Mouse (Mus musculus) hindbrain, embryonic 14.5 days (tissue): ENCODE data around the gene Epm2aip1. TPM values are rescaled to one million over a fixed set of nuclear protein-coding genes. Genes with fewer than 3 reads are reported as not detected.
A peak's percentile ranks its signal among the peaks of the same experiment; 100 is the strongest.

ENCODE experiments used
- ATAC-seq: fragments of 200-750 bp; cut with Nextera tagmentation; 2 replicates; pipeline ENCODE4 v1.8.0; 2017; ENCODE audit warnings: moderate number of reproducible peaks, mild to moderate bottlenecking, moderate TSS enrichment, moderate library complexity; ENCODE audit not compliant: low FRiP score
- DNase-seq: peaks from one replicate; pipeline ENCODE4 v3.0.0-alpha.2; 2015; ENCODE audit warnings: low spot score
- H3K27ac ChIP-seq: fragments of 300-500 bp; sonication (generic); 2 replicates; pipeline ENCODE4 v1.5.1; 2014; ENCODE audit warnings: mild to moderate bottlenecking, moderate library complexity
- H3K27me3 ChIP-seq: fragments of 300-500 bp; sonication (generic); 2 replicates; pipeline ENCODE4 v1.6.1; 2014; ENCODE audit warnings: mild to moderate bottlenecking, low read length, mixed read lengths; ENCODE audit not compliant: control insufficient read depth, insufficient read depth
- H3K36me3 ChIP-seq: fragments of 300-500 bp; sonication (generic); replicated peaks from 2 replicates; pipeline ENCODE4 v1.6.1; 2014; ENCODE audit not compliant: control insufficient read depth, insufficient read depth
- H3K4me1 ChIP-seq: fragments of 300-500 bp; sonication (generic); replicated peaks from 2 replicates; pipeline ENCODE4 v1.6.1; 2014; ENCODE audit warnings: antibody characterized with exemption, low read length, mixed read lengths; ENCODE audit not compliant: control insufficient read depth, insufficient read depth
- H3K4me2 ChIP-seq: fragments of 300-500 bp; sonication (generic); replicated peaks from 2 replicates; pipeline ENCODE4 v1.6.1; 2014; ENCODE audit warnings: mild to moderate bottlenecking, moderate library complexity
- H3K4me3 ChIP-seq: fragments of 300-500 bp; sonication (generic); replicated peaks from 2 replicates; pipeline ENCODE4 v1.5.1; 2014; ENCODE audit warnings: mild to moderate bottlenecking, low read length
- H3K9ac ChIP-seq: fragments of 300-500 bp; sonication (generic); 2 replicates; pipeline ENCODE4 v1.6.1; 2014
- H3K9me3 ChIP-seq: fragments of 300-500 bp; sonication (generic); 2 replicates; pipeline ENCODE4 v1.6.1; 2016; ENCODE audit warnings: low read length; ENCODE audit not compliant: control insufficient read depth
- WGBS: fragments of 180-500 bp; shearing (Covaris S2); extraction: QIAGEN DNeasy Blood & Tissue Kit; methylation state at CpG from one replicate; pipeline ENCODE4 v1.1.7; 2014; 5-methylcytosine and 5-hydroxymethylcytosine counted together
- polyA plus RNA-seq: library from polyadenylated mRNA; unstranded; fragments of >200 nt; fragmentation: Nextera tagmentation; extraction: Ambion mirVana; gene quantifications from 2 replicates; pipeline ENCODE4 v1.2.1, GENCODE M21; 2014

The Epm2aip1 gene
- polyA plus RNA-seq, 1 experiment from 2014 or later: 81.3 TPM

- H3K9me3 ChIP-seq: peaks cover 17% of the 10 kb centered on the region
- peak; percentile 36 for DNase-seq
- 0 out of 2 replicates have a peak, but pooled peaks cover 6% of the 10 kb centered on the region for H3K4me1 ChIP-seq
- under 1% methylated on average over 36 of the region's 59 CpGs for WGBS
- no peak overlapping the region for H3K27ac ChIP-seq
- ATAC-seq: peak; percentile 55
- H3K9ac ChIP-seq: peak overlapping the region; percentile 65
- H3K36me3 ChIP-seq: no peaks in the 10 kb centered on the region
- peaks cover 64% of the 10 kb centered on the region for H3K27me3 ChIP-seq
- H3K4me3 ChIP-seq: peak overlapping the region; percentile 62
- peak overlapping the region; percentile 93 for H3K4me2 ChIP-seq
Observed at GRCm38 (mm10) chr9:111312442-111313141, 40.9 kb downstream of the Epm2aip1 start.

- H3K4me3 ChIP-seq: peak overlapping the region; percentile 62
- peaks cover 17% of the 10 kb centered on the region for H3K9me3 ChIP-seq
- WGBS: 15% methylated on average over 5 of the region's 6 CpGs
- ATAC-seq (no peak), DNase-seq (no peak)
- no peaks in the 10 kb centered on the region for H3K36me3 ChIP-seq
- 0 out of 2 replicates have a peak, but pooled peaks cover 6% of the 10 kb centered on the region for H3K4me1 ChIP-seq
- peak overlapping the region; percentile 93 for H3K4me2 ChIP-seq
- H3K9ac ChIP-seq: no peak overlapping the region; the same call in 1 of the 2 replicates
- no peak overlapping the region for H3K27ac ChIP-seq
- H3K27me3 ChIP-seq: peaks cover 64% of the 10 kb centered on the region
Observed at GRCm38 (mm10) chr9:111313299-111313698, 41.6 kb downstream of the Epm2aip1 start.

- Histone ChIP-seq H3K27ac (no peak overlapping the region), H3K9ac (no peak overlapping the region), H3K9me3 (peaks cover 17% of the 10 kb centered on the region), H3K4me1 (0 out of 2 replicates have a peak, but pooled peaks cover 6% of the 10 kb centered on the region), H3K27me3 (peaks cover 60% of the 10 kb centered on the region), H3K4me3 (no peak overlapping the region), H3K36me3 (no peaks in the 10 kb centered on the region), H3K4me2 (no peak overlapping the region)
- DNase-seq (no peak), ATAC-seq (no peak)
- 29% methylated on average over 5 of the region's 5 CpGs for WGBS
Observed at GRCm38 (mm10) chr9:111313793-111314192, 42.1 kb downstream of the Epm2aip1 start.

- peaks cover 56% of the 10 kb centered on the region for H3K27me3 ChIP-seq
- H3K27ac ChIP-seq: no peak overlapping the region
- no peak overlapping the region for H3K4me2 ChIP-seq
- DNase-seq (peak; percentile 63), ATAC-seq (no peak)
- peaks cover 17% of the 10 kb centered on the region for H3K9me3 ChIP-seq
- no peak overlapping the region for H3K4me3 ChIP-seq
- H3K9ac ChIP-seq: no peak overlapping the region
- 0 out of 2 replicates have a peak, but pooled peaks cover 6% of the 10 kb centered on the region for H3K4me1 ChIP-seq
- 32% methylated on average over 5 of the region's 5 CpGs for WGBS
- H3K36me3 ChIP-seq: no peaks in the 10 kb centered on the region
Observed at GRCm38 (mm10) chr9:111314219-111314618, 42.5 kb downstream of the Epm2aip1 start.

GRCm38 (mm10) chr9:111320912-111321311 is 49.2 kb downstream of the Epm2aip1 start:
- 86% methylated on average over 4 of the region's 4 CpGs for WGBS
- no peaks in the 10 kb centered on the region for H3K4me1 ChIP-seq
- H3K27me3 ChIP-seq: no peaks in the 10 kb centered on the region

GRCm38 (mm10) chr9:111324881-111325280 is 53.2 kb downstream of the Epm2aip1 start:
- H3K4me3 ChIP-seq: no peak overlapping the region
- H3K9me3 ChIP-seq: no peaks in the 10 kb centered on the region
- no peaks in the 10 kb centered on the region for H3K4me1 ChIP-seq
- H3K4me2 ChIP-seq: no peak overlapping the region
- DNase-seq (no peak), ATAC-seq (no peak)
- 84% methylated on average over 2 of the region's 2 CpGs for WGBS
- no peak overlapping the region for H3K9ac ChIP-seq
- no peaks in the 10 kb centered on the region for H3K36me3 ChIP-seq
- H3K27me3 ChIP-seq: no peaks in the 10 kb centered on the region
- H3K27ac ChIP-seq: no peak overlapping the region

More at GRCm38 (mm10) chr9:111320912-111321311, 49.2 kb downstream of the Epm2aip1 start:
- no peak overlapping the region for H3K4me3 ChIP-seq
- H3K9ac ChIP-seq: no peak overlapping the region
- no peak for ATAC-seq
- no peak overlapping the region for H3K4me2 ChIP-seq
- no peak for DNase-seq
- H3K36me3 ChIP-seq: no peaks in the 10 kb centered on the region
- no peak overlapping the region for H3K27ac ChIP-seq
- no peaks in the 10 kb centered on the region for H3K9me3 ChIP-seq

Other genes starting within 250 kb of the Epm2aip1 start
- 0.97 and 1.3 TPM in 2 replicates for gene Ccrl2, start 214.4 kb upstream of the Epm2aip1 start, polyA plus RNA-seq
- 40.5 and 48.7 TPM in 2 replicates for gene Lrrfip2, start 154.3 kb upstream of the Epm2aip1 start, polyA plus RNA-seq
- gene Mlh1, start 138 bp upstream of the Epm2aip1 start, polyA plus RNA-seq: 27.0 and 27.4 TPM in 2 replicates
- 12.6 and 15.6 TPM in 2 replicates for gene Trank1, start 39.8 kb downstream of the Epm2aip1 start, polyA plus RNA-seq
- 6.2 and 7.1 TPM in 2 replicates for gene Dclk3, start 167.2 kb downstream of the Epm2aip1 start, polyA plus RNA-seq